Mouse (Mus musculus): Measurements from ENCODE around the gene Nrbp1. TPM values are rescaled to one million over a fixed set of nuclear protein-coding genes. Genes with fewer than 3 reads are reported as not detected.
"Not testable (repeated sequence)": the region's sequence is repeated elsewhere in the genome, so short reads cannot be mapped to it uniquely, and the experiment has no call there.

Gene Nrbp1
- polyA plus RNA-seq, 1 experiment from 2014 or later, result 124 TPM

- Histone ChIP-seq H3K9me3 (ENCODE audit: control insufficient read depth, low read length) (peaks cover 5% of the 10 kb centered on the region), H3K27me3 (ENCODE audit: control insufficient read depth, insufficient read depth, low read length) (no peaks in the 10 kb centered on the region), H3K4me2 (ENCODE audit: low read depth, severe bottlenecking) (peak within 1 kb of the TSS; percentile 84), H3K4me3 (ENCODE audit: low read depth, low read length) (peak within 1 kb of the TSS; percentile 78), H3K27ac (replicated peaks; ENCODE audit: low read depth, low read length) (peak within 1 kb of the TSS; percentile 56; the same call in 1 of the 2 replicates), H3K9ac (ENCODE audit: low read length) (peak within 1 kb of the TSS; percentile 83), H3K36me3 (ENCODE audit: control insufficient read depth, insufficient read depth, low read length) (peaks cover 51% of the 10 kb centered on the region), H3K4me1 (ENCODE audit: control insufficient read depth, insufficient read depth, low read length) (peaks cover 3% of the 10 kb centered on the region; the same call in 1 of the 2 replicates)
- WGBS, result under 1% methylated on average over 53 of the region's 53 CpGs
- DNase-seq (ENCODE audit: low spot score), result peak; percentile 96
- ATAC-seq (ENCODE audit: insufficient number of reproducible peaks, low FRiP score, low TSS enrichment, low read depth), result peak; percentile 97
These were observed 38.7 kb upstream of the Nrbp1 start, which contains the start of gene Zfp513 for GRCm38 (mm10) chr5:31201742-31202590. Gene Zfp513 (minus strand): TSS chr5:31202303.

- Histone ChIP-seq H3K27ac (replicated peaks; ENCODE audit: low read depth, low read length) (peak overlapping the region; percentile 10; the same call in 1 of the 2 replicates), H3K4me3 (ENCODE audit: low read depth, low read length) (peak overlapping the region; percentile 78), H3K4me1 (ENCODE audit: control insufficient read depth, insufficient read depth, low read length) (peaks cover 3% of the 10 kb centered on the region; the same call in 1 of the 2 replicates), H3K4me2 (ENCODE audit: low read depth, severe bottlenecking) (peak overlapping the region; percentile 84), H3K9me3 (ENCODE audit: control insufficient read depth, low read length) (peaks cover 5% of the 10 kb centered on the region), H3K9ac (ENCODE audit: low read length) (peak overlapping the region; percentile 28), H3K36me3 (ENCODE audit: control insufficient read depth, insufficient read depth, low read length) (peaks cover 42% of the 10 kb centered on the region), H3K27me3 (ENCODE audit: control insufficient read depth, insufficient read depth, low read length) (no peaks in the 10 kb centered on the region)
- DNase-seq (ENCODE audit: low spot score) (no peak), ATAC-seq (ENCODE audit: insufficient number of reproducible peaks, low FRiP score, low TSS enrichment, low read depth) (no peak)
- 89% methylated on average over 7 of the region's 7 CpGs for whole genome bisulfite sequencing
These were observed 37.7 kb upstream of the Nrbp1 start for GRCm38 (mm10) chr5:31202933-31203332.

- Histone ChIP-seq H3K4me1 (ENCODE audit: control insufficient read depth, insufficient read depth, low read length) (peaks cover 3% of the 10 kb centered on the region; the same call in 1 of the 2 replicates), H3K27ac (replicated peaks; ENCODE audit: low read depth, low read length) (no peak overlapping the region), H3K27me3 (ENCODE audit: control insufficient read depth, insufficient read depth, low read length) (no peaks in the 10 kb centered on the region), H3K36me3 (ENCODE audit: control insufficient read depth, insufficient read depth, low read length) (peaks cover 32% of the 10 kb centered on the region), H3K4me2 (ENCODE audit: low read depth, severe bottlenecking) (no peak overlapping the region), H3K9me3 (ENCODE audit: control insufficient read depth, low read length) (peaks cover 5% of the 10 kb centered on the region), H3K9ac (ENCODE audit: low read length) (no peak overlapping the region), H3K4me3 (ENCODE audit: low read depth, low read length) (no peak overlapping the region)
- DNase-seq (ENCODE audit: low spot score), result no peak
- 90% methylated on average over 2 of the region's 2 CpGs for WGBS
- no peak for ATAC-seq (ENCODE audit: insufficient number of reproducible peaks, low FRiP score, low TSS enrichment, low read depth)
These were observed 36.8 kb upstream of the Nrbp1 start for GRCm38 (mm10) chr5:31203866-31204265.

- Histone ChIP-seq H3K4me3 (ENCODE audit: low read depth, low read length) (no peak overlapping the region), H3K9ac (ENCODE audit: low read length) (no peak overlapping the region), H3K27me3 (ENCODE audit: control insufficient read depth, insufficient read depth, low read length) (no peaks in the 10 kb centered on the region), H3K27ac (replicated peaks; ENCODE audit: low read depth, low read length) (no peak overlapping the region), H3K4me2 (ENCODE audit: low read depth, severe bottlenecking) (no peak overlapping the region), H3K4me1 (ENCODE audit: control insufficient read depth, insufficient read depth, low read length) (peaks cover 3% of the 10 kb centered on the region; the same call in 1 of the 2 replicates), H3K36me3 (ENCODE audit: control insufficient read depth, insufficient read depth, low read length) (peaks cover 27% of the 10 kb centered on the region), H3K9me3 (ENCODE audit: control insufficient read depth, low read length) (peaks cover 5% of the 10 kb centered on the region)
- ATAC-seq (ENCODE audit: insufficient number of reproducible peaks, low FRiP score, low TSS enrichment, low read depth) (no peak), DNase-seq (ENCODE audit: low spot score) (no peak)
- 90% methylated on average over 6 of the region's 6 CpGs for WGBS
These were observed 36.2 kb upstream of the Nrbp1 start for GRCm38 (mm10) chr5:31204421-31204820.

GRCm38 (mm10) chr5:31216554-31216953 is 24.1 kb upstream of the Nrbp1 start:
- DNase-seq (ENCODE audit: low spot score); H3K27me3 ChIP-seq (ENCODE audit: control insufficient read depth, insufficient read depth, low read length); H3K27ac ChIP-seq (replicated peaks; ENCODE audit: low read depth, low read length); H3K4me2 ChIP-seq (ENCODE audit: low read depth, severe bottlenecking); H3K9me3 ChIP-seq (ENCODE audit: control insufficient read depth, low read length); H3K9ac ChIP-seq (ENCODE audit: low read length); ATAC-seq (ENCODE audit: insufficient number of reproducible peaks, low FRiP score, low TSS enrichment, low read depth); H3K4me1 ChIP-seq (ENCODE audit: control insufficient read depth, insufficient read depth, low read length); H3K4me3 ChIP-seq (ENCODE audit: low read depth, low read length); H3K36me3 ChIP-seq (ENCODE audit: control insufficient read depth, insufficient read depth, low read length): not testable (repeated sequence)
- whole genome bisulfite sequencing, result 90% methylated on average over 6 of the region's 6 CpGs

GRCm38 (mm10) chr5:31218294-31218693 is 22.4 kb upstream of the Nrbp1 start:
- DNase-seq (ENCODE audit: low spot score), result no peak
- no peak overlapping the region for H3K4me3 ChIP-seq (ENCODE audit: low read depth, low read length)
- H3K27ac ChIP-seq (replicated peaks; ENCODE audit: low read depth, low read length), result no peak overlapping the region
- H3K36me3 ChIP-seq (ENCODE audit: control insufficient read depth, insufficient read depth, low read length), result 0 out of 2 replicates have a peak, but pooled peaks cover 2% of the 10 kb centered on the region
- no peak overlapping the region for H3K4me2 ChIP-seq (ENCODE audit: low read depth, severe bottlenecking)
- 47% methylated on average over 5 of the region's 7 CpGs for WGBS
- H3K9ac ChIP-seq (ENCODE audit: low read length), result no peak overlapping the region
- 0 out of 2 replicates have a peak, but pooled peaks cover 3% of the 10 kb centered on the region for H3K4me1 ChIP-seq (ENCODE audit: control insufficient read depth, insufficient read depth, low read length)
- H3K27me3 ChIP-seq (ENCODE audit: control insufficient read depth, insufficient read depth, low read length), result no peaks in the 10 kb centered on the region
- no peak for ATAC-seq (ENCODE audit: insufficient number of reproducible peaks, low FRiP score, low TSS enrichment, low read depth)
- H3K9me3 ChIP-seq (ENCODE audit: control insufficient read depth, low read length), result no peaks in the 10 kb centered on the region

GRCm38 (mm10) chr5:31219070-31219469 is 21.6 kb upstream of the Nrbp1 start:
- Histone ChIP-seq H3K27ac (replicated peaks; ENCODE audit: low read depth, low read length) (no peak overlapping the region), H3K4me2 (ENCODE audit: low read depth, severe bottlenecking) (peak overlapping the region; percentile 82), H3K9ac (ENCODE audit: low read length) (no peak overlapping the region), H3K4me1 (ENCODE audit: control insufficient read depth, insufficient read depth, low read length) (0 out of 2 replicates have a peak, but pooled peaks cover 3% of the 10 kb centered on the region), H3K36me3 (ENCODE audit: control insufficient read depth, insufficient read depth, low read length) (0 out of 2 replicates have a peak, but pooled peaks cover 2% of the 10 kb centered on the region), H3K4me3 (ENCODE audit: low read depth, low read length) (peak overlapping the region; percentile 98; the same call in 1 of the 2 replicates), H3K9me3 (ENCODE audit: control insufficient read depth, low read length) (no peaks in the 10 kb centered on the region), H3K27me3 (ENCODE audit: control insufficient read depth, insufficient read depth, low read length) (no peaks in the 10 kb centered on the region)
- 4% methylated on average over 2 of the region's 2 CpGs for WGBS
- DNase-seq (ENCODE audit: low spot score) (no peak), ATAC-seq (ENCODE audit: insufficient number of reproducible peaks, low FRiP score, low TSS enrichment, low read depth) (no peak)

- Histone ChIP-seq H3K4me3 (ENCODE audit: low read depth, low read length) (peak overlapping the region; percentile 98), H3K4me1 (ENCODE audit: control insufficient read depth, insufficient read depth, low read length) (0 out of 2 replicates have a peak, but pooled peaks cover 3% of the 10 kb centered on the region), H3K9me3 (ENCODE audit: control insufficient read depth, low read length) (no peaks in the 10 kb centered on the region), H3K9ac (ENCODE audit: low read length) (peak overlapping the region; percentile 93), H3K27ac (replicated peaks; ENCODE audit: low read depth, low read length) (no peak overlapping the region; the same call in 1 of the 2 replicates), H3K4me2 (ENCODE audit: low read depth, severe bottlenecking) (peak overlapping the region; percentile 82), H3K36me3 (ENCODE audit: control insufficient read depth, insufficient read depth, low read length) (0 out of 2 replicates have a peak, but pooled peaks cover 2% of the 10 kb centered on the region), H3K27me3 (ENCODE audit: control insufficient read depth, insufficient read depth, low read length) (no peaks in the 10 kb centered on the region)
- DNase-seq (ENCODE audit: low spot score) (no peak), ATAC-seq (ENCODE audit: insufficient number of reproducible peaks, low FRiP score, low TSS enrichment, low read depth) (no peak)
- WGBS, result 2% methylated on average over 11 of the region's 11 CpGs
These were observed 21.2 kb upstream of the Nrbp1 start for GRCm38 (mm10) chr5:31219474-31219873.

All from limb, embryonic 11.5 days (tissue).